Mouse (Mus musculus) hindbrain, embryonic 10.5 days (tissue): Measurements from ENCODE around the gene Gtpbp3. TPM values are rescaled to one million over a fixed set of nuclear protein-coding genes. Genes with fewer than 3 reads are reported as not detected.
A peak's percentile ranks its signal among the peaks of the same experiment; 100 is the strongest.
"Not testable (repeated sequence)": the region's sequence is repeated elsewhere in the genome, so short reads cannot be mapped to it uniquely, and the experiment has no call there.

Experiments used
- DNase-seq: peaks from one replicate; pipeline ENCODE4 v3.0.0-alpha.2; 2017; ENCODE audit warnings: low spot score
- H3K27ac ChIP-seq: fragments of 300-500 bp; sonication (generic); 2 replicates; pipeline ENCODE4 v1.5.1; 2016; ENCODE audit warnings: mild to moderate bottlenecking, moderate library complexity
- H3K27me3 ChIP-seq: fragments of 300-500 bp; sonication (generic); 2 replicates; pipeline ENCODE4 v1.6.1; 2016; ENCODE audit warnings: mild to moderate bottlenecking; ENCODE audit not compliant: poor library complexity, insufficient read depth, severe bottlenecking
- H3K36me3 ChIP-seq: fragments of 300-500 bp; sonication (generic); 2 replicates; pipeline ENCODE4 v1.6.1; 2016; ENCODE audit warnings: mild to moderate bottlenecking, moderate library complexity
- H3K4me1 ChIP-seq: fragments of 300-500 bp; sonication (generic); replicated peaks from 2 replicates; pipeline ENCODE4 v1.6.1; 2016; ENCODE audit warnings: mild to moderate bottlenecking
- H3K4me3 ChIP-seq: fragments of 300-500 bp; sonication (generic); 2 replicates; pipeline ENCODE4 v1.5.1; 2016; ENCODE audit warnings: mild to moderate bottlenecking, moderate library complexity
- H3K9me3 ChIP-seq: fragments of 300-500 bp; sonication (generic); 2 replicates; pipeline ENCODE4 v1.6.1; 2016; ENCODE audit warnings: mild to moderate bottlenecking, moderate library complexity
- WGBS: fragments of 180-500 bp; shearing (Covaris S2); methylation state at CpG from one replicate; pipeline ENCODE4 v1.1.7; 2016; 5-methylcytosine and 5-hydroxymethylcytosine counted together
- polyA plus RNA-seq: library from polyadenylated mRNA; unstranded; fragments of >200 nt; fragmentation: Nextera tagmentation; extraction: Ambion mirVana; gene quantifications from 2 replicates; pipeline ENCODE4 v1.2.1, GENCODE M21; 2016

Gtpbp3 gene
- polyA plus RNA-seq, 1 experiment from 2014 or later, result 18.2 TPM

DNA sequence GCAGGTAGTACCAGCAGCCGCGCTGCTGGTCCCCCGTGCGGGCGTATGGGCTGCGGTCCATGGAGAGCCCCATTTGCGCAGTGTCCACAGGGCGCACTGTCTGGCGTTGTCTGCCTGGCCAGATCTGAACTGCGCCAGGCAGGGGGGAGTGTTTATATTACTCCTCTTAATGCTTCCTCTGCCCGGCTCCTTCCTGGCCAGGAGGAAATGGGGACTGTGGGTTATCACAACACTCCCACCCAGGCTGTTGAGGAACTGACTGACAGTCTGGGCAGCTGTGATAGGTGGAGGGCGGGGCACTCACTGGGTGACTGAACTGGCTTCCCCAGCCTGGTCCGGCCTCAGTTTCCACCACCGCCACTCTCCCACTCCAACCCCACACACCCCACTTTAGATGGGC, 23.7 kb downstream of the Gtpbp3 start, which contains the start of gene Plvap:
TSS of gene Plvap (minus strand) at position 109 of the 400 bp plus-strand sequence.
- no peaks in the 10 kb centered on the region for H3K9me3 ChIP-seq
- DNase-seq, result no peak
- H3K27ac ChIP-seq, result peak within 1 kb of the TSS; percentile 35; the same call in 1 of the 2 replicates
- peaks cover 52% of the 10 kb centered on the region for H3K27me3 ChIP-seq
- peaks cover 40% of the 10 kb centered on the region for H3K4me1 ChIP-seq
- H3K4me3 ChIP-seq, result peak within 1 kb of the TSS; percentile 24
- WGBS, result 69% methylated on average over 14 of the region's 14 CpGs
- no peaks in the 10 kb centered on the region for H3K36me3 ChIP-seq

DNA sequence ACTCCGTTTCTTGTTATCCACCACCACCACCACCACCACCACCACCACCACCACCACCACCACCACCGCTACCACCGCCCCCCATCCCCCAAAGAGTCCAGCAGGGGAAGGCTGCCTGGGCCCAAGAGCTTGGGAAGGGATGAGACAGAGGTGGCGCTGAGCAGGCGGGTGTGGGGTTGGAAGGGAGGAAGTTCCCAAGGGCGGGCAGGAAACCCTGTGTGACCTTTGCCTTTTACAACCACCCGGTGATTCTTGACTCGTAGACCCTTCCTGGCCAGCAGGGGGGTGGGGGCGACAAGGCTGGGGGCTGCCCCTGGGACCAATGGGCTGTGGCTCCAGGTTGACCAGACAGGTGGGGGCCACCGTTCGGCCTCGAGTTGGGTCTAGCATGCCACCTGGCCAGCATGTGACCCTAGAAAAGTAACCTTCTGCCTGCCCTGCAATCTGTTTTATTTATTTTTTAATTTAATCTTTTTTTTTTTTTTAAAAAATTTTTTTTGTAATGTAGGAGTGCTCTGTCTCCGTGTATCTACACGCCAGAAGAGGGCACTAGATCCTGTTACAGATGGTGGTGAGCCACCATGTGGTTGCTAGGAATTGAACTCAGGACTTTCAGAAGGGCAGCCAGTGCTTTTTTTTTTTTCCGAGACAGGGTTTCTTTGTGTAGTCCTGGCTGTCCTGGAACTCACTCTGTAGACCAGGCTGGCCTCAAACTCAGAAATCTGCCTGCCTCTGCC, 25.3 kb downstream of the Gtpbp3 start:
- Histone ChIP-seq H3K36me3 (no peaks in the 10 kb centered on the region), H3K9me3 (no peaks in the 10 kb centered on the region), H3K4me1 (peaks cover 40% of the 10 kb centered on the region), H3K27me3 (peaks cover 37% of the 10 kb centered on the region), H3K27ac (no peak overlapping the region), H3K4me3 (no peak overlapping the region)
- 70% methylated on average over 15 of the region's 15 CpGs for WGBS
- no peak for DNase-seq

DNA sequence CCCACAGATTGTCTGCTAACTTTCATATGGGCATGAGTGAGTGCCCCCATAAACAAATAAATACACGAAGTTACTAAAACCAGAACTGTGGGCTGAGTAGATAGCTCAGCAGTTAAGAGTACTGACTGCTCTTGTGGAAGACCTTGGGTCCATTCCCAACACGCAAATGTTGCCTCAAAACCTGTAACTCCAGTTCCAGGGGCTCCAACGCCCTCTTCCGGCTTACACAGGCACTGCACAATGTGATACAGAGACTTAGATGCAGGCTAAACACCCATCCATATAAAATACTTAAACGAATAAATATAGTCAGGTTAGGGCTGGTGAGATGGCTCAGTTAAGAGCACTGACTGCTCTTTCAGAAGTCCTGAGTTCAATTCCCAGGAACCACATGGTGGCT, 27.1 kb downstream of the Gtpbp3 start:
- H3K36me3 ChIP-seq, result no peaks in the 10 kb centered on the region
- H3K9me3 ChIP-seq, result no peaks in the 10 kb centered on the region
- DNase-seq, result no peak
- peaks cover 36% of the 10 kb centered on the region for H3K4me1 ChIP-seq
- WGBS, result 78% methylated on average over 5 of the region's 5 CpGs
- H3K4me3 ChIP-seq, result no peak overlapping the region
- H3K27ac ChIP-seq, result no peak overlapping the region
- H3K27me3 ChIP-seq, result peaks cover 19% of the 10 kb centered on the region

DNA sequence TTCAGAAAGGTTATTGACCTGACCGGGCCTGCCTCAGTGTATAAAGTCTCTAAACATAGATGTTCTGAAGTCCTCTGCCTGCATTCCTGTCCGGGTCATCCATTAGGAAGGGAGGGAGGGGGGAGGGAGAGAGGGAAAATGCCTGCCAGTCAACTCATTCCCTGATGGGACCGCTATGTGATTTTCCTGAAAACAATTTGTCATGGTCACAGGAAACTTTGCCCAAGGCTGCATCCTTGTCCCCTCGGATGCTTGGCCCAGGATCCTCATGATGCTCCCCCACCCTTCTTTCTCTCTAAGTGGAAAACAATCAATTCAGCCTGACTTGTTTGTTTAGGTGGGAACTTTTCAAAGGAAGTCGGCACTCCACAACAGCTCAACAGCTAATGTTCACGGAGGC, 28.9 kb downstream of the Gtpbp3 start:
- DNase-seq, result peak; percentile 55
- WGBS, result 9% methylated on average over 6 of the region's 6 CpGs
- H3K4me3 ChIP-seq, result no peak overlapping the region
- peaks cover 2% of the 10 kb centered on the region; the same call in 1 of the 2 replicates for H3K27me3 ChIP-seq
- peak overlapping the region; percentile 17; the same call in 1 of the 2 replicates for H3K27ac ChIP-seq
- no peaks in the 10 kb centered on the region for H3K36me3 ChIP-seq
- H3K4me1 ChIP-seq, result peaks cover 35% of the 10 kb centered on the region
- H3K9me3 ChIP-seq, result no peaks in the 10 kb centered on the region

DNA sequence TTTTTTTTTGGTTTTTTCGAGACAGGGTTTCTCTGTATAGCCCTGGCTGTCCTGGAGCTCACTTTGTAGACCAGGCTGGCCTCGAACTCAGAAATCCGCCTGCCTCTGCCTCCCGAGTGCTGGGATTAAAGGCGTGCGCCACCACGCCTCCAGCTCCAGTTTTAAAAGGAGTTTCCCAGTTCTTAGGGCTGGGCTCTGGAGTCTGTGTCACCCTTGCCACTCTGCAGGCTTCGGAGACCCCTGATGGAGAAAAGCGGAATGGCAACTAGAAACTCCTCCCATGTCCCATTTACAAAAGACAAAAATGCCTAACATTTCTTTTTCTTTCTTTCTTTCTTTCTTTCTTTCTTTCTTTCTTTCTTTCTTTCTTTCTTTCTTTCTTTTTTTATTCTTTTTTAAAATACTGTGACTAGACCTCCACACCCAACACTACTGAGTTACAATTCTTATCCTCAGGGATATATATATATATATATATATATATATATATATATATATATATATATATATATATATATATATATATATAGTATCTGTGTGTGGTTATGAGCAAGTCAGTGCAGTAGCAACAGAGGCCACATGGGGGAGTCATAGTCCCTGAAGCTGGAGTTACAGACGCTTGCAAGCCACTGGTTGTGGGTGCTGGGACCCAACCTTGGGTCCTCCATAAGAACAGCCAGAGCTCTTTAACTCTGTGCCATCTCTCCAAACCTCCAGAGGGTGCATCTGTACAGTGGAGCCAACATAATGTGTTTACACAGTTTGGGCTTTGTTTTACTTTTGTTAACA, 31.3 kb downstream of the Gtpbp3 start:
- not testable (repeated sequence) for H3K27ac ChIP-seq, H3K9me3 ChIP-seq, H3K36me3 ChIP-seq, H3K4me3 ChIP-seq
- H3K4me1 ChIP-seq, result peaks cover 32% of the 10 kb centered on the region
- 43% methylated on average over 10 of the region's 10 CpGs for WGBS
- DNase-seq, result peak; percentile 69
- peaks cover 20% of the 10 kb centered on the region for H3K27me3 ChIP-seq

DNA sequence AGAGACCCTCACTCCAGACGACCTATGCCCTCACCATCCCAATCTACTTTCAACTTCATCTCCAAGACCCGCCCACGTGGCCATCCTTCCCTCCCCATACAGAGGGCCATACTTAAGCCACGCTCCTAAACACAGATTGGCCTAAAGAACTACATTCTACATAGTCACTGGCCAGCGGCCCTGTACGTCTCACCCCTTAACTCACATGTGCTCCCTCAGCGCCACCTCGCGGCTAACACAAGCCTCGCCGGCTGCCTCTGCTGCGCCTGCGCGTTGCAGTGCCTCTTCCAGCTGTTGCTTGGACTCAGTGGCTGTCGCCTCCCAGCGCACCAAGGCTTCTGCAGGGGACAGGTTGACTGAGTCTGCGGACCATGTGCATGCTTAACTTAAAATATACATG, 33.7 kb downstream of the Gtpbp3 start:
- Histone ChIP-seq H3K27me3 (peaks cover 44% of the 10 kb centered on the region), H3K36me3 (no peaks in the 10 kb centered on the region), H3K4me3 (no peak overlapping the region), H3K27ac (no peak overlapping the region), H3K9me3 (no peaks in the 10 kb centered on the region), H3K4me1 (peaks cover 41% of the 10 kb centered on the region)
- peak; percentile 94 for DNase-seq
- WGBS, result 5% methylated on average over 17 of the region's 17 CpGs

DNA sequence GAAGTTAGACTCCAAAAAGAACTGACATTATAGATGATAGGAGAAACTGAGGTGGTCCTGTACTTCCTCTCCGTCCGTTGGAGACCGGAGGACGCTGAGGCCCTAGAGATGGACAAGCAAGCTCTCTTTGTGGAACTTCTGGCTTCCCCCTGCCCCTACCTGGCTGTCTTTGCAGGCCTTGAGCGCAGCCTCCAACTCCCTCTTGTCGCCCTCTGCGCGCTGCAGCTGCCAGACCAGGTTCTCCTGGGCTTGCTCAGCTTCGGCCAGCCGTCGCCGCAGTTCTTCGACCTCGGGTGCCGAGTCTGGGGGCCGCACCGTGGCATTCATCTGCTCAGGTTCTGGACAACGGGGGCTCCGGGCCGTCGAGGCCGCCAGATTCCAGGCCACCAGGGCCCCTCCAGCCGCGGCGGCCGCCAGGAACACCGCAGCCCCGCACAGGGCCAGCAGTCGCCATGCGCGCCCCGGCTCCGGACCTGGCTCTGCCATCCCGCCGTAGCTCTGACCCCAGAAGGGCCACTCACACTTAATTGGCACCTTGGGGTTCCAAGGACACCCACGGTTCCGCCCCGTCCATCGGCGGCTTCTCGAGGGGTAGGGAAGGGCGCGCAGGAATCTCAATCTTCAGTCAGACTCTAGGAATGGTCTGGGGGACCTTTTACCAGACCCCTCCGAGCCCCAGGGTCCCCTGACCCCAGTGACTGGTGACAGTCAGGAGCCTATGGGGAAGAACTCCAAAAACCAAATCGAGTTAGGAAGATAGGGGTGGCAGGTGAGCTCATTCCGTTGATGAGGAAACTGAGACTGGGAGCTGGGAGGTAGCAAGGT, 37.5 kb downstream of the Gtpbp3 start, which contains the start of gene Ccdc194:
TSS of gene Ccdc194 (minus strand) at position 486 of the 825 bp plus-strand sequence.
- Histone ChIP-seq H3K4me1 (peaks cover 28% of the 10 kb centered on the region), H3K27ac (peak within 1 kb of the TSS; percentile 43; the same call in 1 of the 2 replicates), H3K36me3 (no peaks in the 10 kb centered on the region), H3K27me3 (peaks cover 66% of the 10 kb centered on the region), H3K9me3 (no peaks in the 10 kb centered on the region), H3K4me3 (peak within 1 kb of the TSS; percentile 39)
- peak; percentile 45 for DNase-seq
- WGBS, result 5% methylated on average over 46 of the region's 46 CpGs

DNA sequence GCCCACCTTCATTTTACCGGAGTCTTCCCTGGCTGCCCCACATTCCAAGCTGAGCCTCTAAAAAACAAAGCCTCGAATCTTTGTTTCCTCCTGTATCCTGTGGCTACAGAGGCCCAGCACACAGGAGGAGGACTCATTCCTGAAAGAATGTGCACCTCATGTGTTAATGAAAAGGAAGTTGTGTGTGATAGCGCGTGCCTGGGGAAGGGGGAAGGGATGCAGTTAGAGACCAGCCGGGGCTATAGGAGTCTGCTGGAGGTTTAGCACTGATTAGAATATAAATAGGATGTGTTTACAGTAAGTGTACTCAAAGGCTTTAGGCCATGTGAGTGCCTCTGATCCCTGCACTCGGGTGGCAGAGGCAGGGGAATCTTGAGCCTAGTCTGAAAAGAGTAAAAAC, 38.4 kb downstream of the Gtpbp3 start:
- Histone ChIP-seq H3K9me3 (no peaks in the 10 kb centered on the region), H3K27ac (no peak overlapping the region), H3K4me3 (peak overlapping the region; percentile 18; the same call in 1 of the 2 replicates), H3K36me3 (no peaks in the 10 kb centered on the region), H3K27me3 (peaks cover 66% of the 10 kb centered on the region), H3K4me1 (peaks cover 28% of the 10 kb centered on the region)
- WGBS, result 4% methylated on average over 6 of the region's 6 CpGs
- DNase-seq, result peak; percentile 33

DNA sequence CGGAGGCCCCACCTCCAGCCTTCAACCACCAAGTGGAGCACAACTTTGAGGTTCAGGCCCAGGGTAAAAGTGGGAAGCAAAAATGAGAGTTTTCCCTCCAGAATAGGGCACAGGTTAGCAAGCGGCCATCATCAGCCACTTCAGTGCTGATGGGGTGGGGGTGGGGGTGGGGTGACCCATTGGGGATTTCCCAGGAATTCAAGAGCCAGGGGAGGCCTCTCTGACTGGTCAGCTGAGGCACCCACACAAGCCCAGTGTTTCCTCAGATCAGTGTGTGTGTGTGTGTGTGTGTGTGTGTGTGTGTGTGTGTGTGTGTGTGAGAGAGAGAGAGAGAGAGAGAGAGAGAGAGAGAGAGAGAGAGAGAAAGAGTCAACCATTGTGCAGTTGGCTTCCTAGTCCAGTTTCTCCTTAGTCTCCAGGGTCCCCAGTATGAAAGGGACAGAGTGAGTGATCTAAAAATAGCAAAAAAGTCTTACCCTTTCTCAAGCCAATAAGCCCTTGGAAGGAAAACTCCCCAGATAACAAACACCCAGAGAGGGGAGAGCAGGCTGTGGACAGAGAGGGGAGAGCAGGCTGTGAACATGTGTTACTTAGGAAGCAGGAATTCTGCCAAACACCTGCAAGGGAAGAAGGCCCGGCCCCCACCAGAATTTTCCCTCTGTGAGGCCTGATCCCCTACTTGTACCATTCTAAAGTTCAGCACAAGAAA, 39.4 kb downstream of the Gtpbp3 start:
- no peaks in the 10 kb centered on the region for H3K36me3 ChIP-seq
- DNase-seq, result no peak
- no peaks in the 10 kb centered on the region for H3K9me3 ChIP-seq
- peaks cover 20% of the 10 kb centered on the region for H3K4me1 ChIP-seq
- H3K27ac ChIP-seq, result no peak overlapping the region
- no peak overlapping the region for H3K4me3 ChIP-seq
- peaks cover 65% of the 10 kb centered on the region for H3K27me3 ChIP-seq
- WGBS, result 38% methylated on average over 3 of the region's 3 CpGs

DNA sequence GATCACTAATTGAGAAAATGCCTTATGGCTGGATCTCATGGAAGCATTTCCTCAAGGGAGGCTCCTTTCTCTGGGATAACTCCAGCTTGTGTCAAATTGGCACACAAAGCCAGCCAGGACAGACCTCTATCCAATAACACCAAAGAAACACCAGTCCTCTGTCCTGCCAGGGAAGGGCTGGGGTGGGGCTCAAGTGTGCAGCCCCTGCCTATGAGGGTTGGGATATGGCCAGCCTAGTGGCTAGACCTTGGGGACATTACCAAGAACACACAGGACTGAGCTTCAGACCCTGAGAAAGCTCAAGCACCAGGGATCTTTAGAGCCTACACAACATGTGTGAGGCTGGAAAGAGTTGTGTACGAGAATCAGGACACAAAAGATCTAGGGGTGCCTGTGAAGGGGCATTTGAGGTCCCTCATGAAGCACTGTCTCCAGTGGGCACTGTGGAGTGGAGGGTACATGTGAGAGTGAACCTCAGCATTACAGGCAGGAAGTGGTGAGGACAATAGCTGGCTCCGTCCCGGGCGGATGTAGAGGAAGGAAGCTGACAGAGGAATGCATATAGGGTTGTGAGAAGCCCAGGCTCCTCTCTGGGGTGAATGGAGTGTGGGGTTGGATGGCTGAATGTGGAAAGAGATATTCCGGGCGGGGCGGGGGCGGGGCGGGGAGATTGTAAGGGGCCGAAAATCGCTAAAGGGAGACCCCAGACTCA, 40.6 kb downstream of the Gtpbp3 start:
- 87% methylated on average over 11 of the region's 11 CpGs for whole genome bisulfite sequencing

DNA sequence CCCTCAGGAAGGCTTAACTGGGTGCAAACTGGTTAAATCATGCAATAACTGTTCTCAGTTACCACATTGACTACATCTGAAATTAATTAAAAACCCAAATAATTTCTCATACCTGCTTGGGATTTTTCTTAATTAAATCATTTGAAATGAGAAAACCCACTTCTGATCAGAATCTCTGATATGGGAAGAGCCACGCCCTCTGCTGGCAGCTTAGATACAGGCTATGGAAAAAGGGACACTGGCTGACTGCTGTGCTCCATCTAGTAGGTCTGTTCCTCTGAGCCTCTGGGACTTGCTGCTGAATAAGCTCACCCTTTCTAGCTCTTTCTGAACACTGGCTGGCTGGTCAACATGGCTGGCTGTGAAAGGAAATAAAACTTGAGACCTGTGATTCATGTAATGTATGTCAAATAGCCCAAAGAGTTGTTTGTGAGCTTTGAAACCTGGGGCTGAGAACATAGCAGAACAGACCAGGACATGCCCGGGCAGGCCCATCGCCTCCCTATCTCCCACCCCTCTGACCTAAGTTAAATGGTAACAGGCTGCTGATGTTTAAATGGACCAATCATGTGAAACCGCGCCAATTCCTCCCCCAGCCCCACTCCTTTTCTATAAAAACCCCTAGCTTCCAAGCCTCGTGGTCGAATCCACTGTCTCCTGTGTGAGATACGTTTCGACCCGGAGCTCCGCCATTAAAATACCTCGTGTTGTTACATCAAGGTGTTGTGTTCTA, 43.0 kb downstream of the Gtpbp3 start:
- H3K27ac ChIP-seq, H3K36me3 ChIP-seq, H3K9me3 ChIP-seq, H3K4me3 ChIP-seq, DNase-seq: not testable (repeated sequence)
- 72% methylated on average over 7 of the region's 12 CpGs for WGBS
- H3K4me1 ChIP-seq, result peaks cover 19% of the 10 kb centered on the region
- H3K27me3 ChIP-seq, result peaks cover 46% of the 10 kb centered on the region

More for the DNA sequence above, 40.6 kb downstream of the Gtpbp3 start:
- Histone ChIP-seq H3K4me1 (peaks cover 20% of the 10 kb centered on the region), H3K9me3 (no peaks in the 10 kb centered on the region), H3K27ac (peak overlapping the region; percentile 40; the same call in 1 of the 2 replicates), H3K4me3 (no peak overlapping the region), H3K27me3 (peaks cover 56% of the 10 kb centered on the region), H3K36me3 (no peaks in the 10 kb centered on the region)
- DNase-seq, result no peak
